Mouse (Mus musculus): ENCODE results near the gene Rsrc1.

- TF ChIP-seq CTCF (IDR thresholded peaks at IDR 0.05; ENCODE audit: low read depth) (no peak), EP300 (IDR thresholded peaks at IDR 0.05; ENCODE audit: low read depth) (no peak)
Observed at GRCm38 (mm10) chr3:66979491-66979890, 1.7 kb upstream of the Rsrc1 start.
